Mouse (Mus musculus) limb, embryonic 10.5 days (tissue): ENCODE data around the gene Cdkal1. TPM values are rescaled to one million over a fixed set of nuclear protein-coding genes. Genes with fewer than 3 reads are reported as not detected.

Source experiments
- DNase-seq: peaks from one replicate; pipeline ENCODE4 v3.0.0-alpha.2; 2017; ENCODE audit warnings: low spot score
- H3K27ac ChIP-seq: fragments of 300-500 bp; sonication (generic); 2 replicates; pipeline ENCODE4 v1.5.1; 2016; ENCODE audit warnings: mild to moderate bottlenecking
- H3K27me3 ChIP-seq: fragments of 300-500 bp; sonication (generic); 2 replicates; pipeline ENCODE4 v1.6.1; 2016; ENCODE audit warnings: low read depth, mild to moderate bottlenecking; ENCODE audit not compliant: poor library complexity, severe bottlenecking
- H3K36me3 ChIP-seq: fragments of 300-500 bp; sonication (generic); 2 replicates; pipeline ENCODE4 v1.6.1; 2016; ENCODE audit warnings: mild to moderate bottlenecking, moderate library complexity
- H3K4me1 ChIP-seq: fragments of 300-500 bp; sonication (generic); 2 replicates; pipeline ENCODE4 v1.6.1; 2016
- H3K4me3 ChIP-seq: fragments of 300-500 bp; sonication (generic); 2 replicates; pipeline ENCODE4 v1.5.1; 2016; ENCODE audit warnings: mild to moderate bottlenecking, moderate library complexity
- H3K9me3 ChIP-seq: fragments of 300-500 bp; sonication (generic); replicated peaks from 2 replicates; pipeline ENCODE4 v1.6.1; 2016; ENCODE audit warnings: mild to moderate bottlenecking
- WGBS: fragments of 180-500 bp; shearing (Covaris S2); methylation state at CpG from one replicate; pipeline ENCODE4 v1.1.7; 2016; 5-methylcytosine and 5-hydroxymethylcytosine counted together
- polyA plus RNA-seq: library from polyadenylated mRNA; unstranded; fragments of >200 nt; fragmentation: Nextera tagmentation; extraction: Ambion mirVana; gene quantifications from 2 replicates; pipeline ENCODE4 v1.2.1, GENCODE M21; 2016

The Cdkal1 gene
- polyA plus RNA-seq, 1 experiment from 2014 or later: 34.8 TPM

DNA sequence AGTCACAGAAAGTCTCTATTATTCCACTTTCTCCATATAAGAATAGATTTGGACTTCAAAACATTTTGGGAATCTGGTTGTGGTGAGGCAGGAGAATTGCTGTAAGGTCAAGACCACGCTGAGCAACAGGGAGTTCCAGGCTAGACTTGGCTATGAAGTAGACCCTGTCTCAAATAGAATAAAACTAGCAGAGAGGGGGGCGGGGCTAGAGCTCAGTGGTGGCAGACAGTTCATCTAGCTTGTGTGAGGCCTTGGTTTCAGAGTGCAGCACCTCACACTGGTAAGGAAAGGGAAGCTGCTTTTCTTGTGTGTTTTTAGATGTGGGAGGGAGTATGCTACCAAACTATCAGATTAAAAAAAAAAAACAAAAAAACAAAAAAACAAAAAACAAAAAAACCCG is 694.0 kb downstream of the Cdkal1 start:
- no peak overlapping the region for H3K4me3 ChIP-seq
- H3K36me3 ChIP-seq: no peaks in the 10 kb centered on the region
- DNase-seq: no peak
- H3K4me1 ChIP-seq: peaks cover 13% of the 10 kb centered on the region
- H3K27me3 ChIP-seq: no peaks in the 10 kb centered on the region
- H3K9me3 ChIP-seq: no peaks in the 10 kb centered on the region
- 84% methylated on average over 3 of the region's 3 CpGs for WGBS
- H3K27ac ChIP-seq: no peak overlapping the region

DNA sequence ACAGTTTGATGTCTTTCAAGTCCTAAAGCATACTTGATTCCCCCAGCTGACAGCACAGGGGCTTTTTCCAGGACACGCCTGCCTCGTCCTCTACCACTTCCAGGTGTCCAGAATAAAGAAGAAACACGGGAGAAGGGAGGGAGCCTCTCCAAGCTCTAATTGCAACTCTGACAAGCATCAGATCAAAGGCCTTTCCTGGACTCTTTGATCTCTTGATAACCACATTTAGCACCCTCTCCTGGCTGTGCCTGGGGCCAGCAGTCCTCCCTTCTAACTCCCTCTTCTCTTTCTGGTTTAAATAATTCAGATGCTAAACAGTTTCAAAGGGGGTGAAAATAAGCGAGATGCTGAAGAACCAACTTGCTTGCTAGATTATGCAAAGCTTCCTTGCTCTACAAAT is 698.8 kb downstream of the Cdkal1 start:
- no peaks in the 10 kb centered on the region for H3K27me3 ChIP-seq
- H3K27ac ChIP-seq: no peak overlapping the region
- WGBS: 8% methylated on average over 4 of the region's 4 CpGs
- no peak for DNase-seq
- H3K4me1 ChIP-seq: peaks cover 8% of the 10 kb centered on the region
- no peaks in the 10 kb centered on the region for H3K9me3 ChIP-seq
- H3K4me3 ChIP-seq: no peak overlapping the region
- H3K36me3 ChIP-seq: no peaks in the 10 kb centered on the region

DNA sequence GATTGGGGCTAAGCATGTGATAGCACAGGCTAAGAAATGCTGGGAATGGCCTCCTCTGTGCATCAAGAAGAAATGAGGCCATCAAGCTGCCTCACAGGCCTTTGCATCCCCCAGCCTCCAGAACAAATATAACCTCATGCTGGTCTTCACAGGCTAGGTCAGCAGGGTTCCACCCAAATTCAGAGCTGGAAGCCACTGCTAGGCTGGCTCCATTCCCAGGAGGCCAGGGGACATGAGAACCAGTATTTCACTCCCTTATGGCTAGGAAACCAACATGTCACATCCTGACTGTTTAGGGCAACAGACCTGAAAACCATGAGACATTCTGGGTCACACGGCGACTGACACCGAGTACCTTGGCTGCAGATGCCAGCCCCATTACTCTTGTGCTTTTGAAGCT is 700.2 kb downstream of the Cdkal1 start:
- Histone ChIP-seq H3K4me3 (no peak overlapping the region), H3K27me3 (no peaks in the 10 kb centered on the region), H3K27ac (no peak overlapping the region), H3K36me3 (no peaks in the 10 kb centered on the region), H3K4me1 (peaks cover 8% of the 10 kb centered on the region), H3K9me3 (no peaks in the 10 kb centered on the region)
- WGBS: 80% methylated on average over 3 of the region's 3 CpGs
- DNase-seq: no peak

DNA sequence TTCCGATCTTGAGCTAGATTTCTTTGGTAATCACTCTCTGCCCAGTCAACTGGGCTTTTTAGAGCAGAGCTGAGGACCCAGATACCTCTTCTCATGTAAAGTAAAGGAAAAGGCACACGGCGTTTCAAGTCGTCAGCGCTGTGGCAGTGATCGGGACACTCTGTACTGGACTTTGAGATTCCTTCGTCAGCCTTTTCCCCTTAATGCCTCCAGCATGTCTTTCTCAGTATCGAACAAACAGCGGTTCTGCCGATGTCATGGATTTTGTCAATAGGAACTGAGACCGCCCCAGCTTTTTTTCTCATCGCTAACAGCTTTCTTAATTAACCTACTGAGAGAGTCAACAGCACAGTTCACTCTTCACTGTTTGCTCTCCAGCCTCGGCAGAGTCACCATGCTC is 705.4 kb downstream of the Cdkal1 start:
- H3K4me1 ChIP-seq: no peaks in the 10 kb centered on the region
- no peak overlapping the region for H3K27ac ChIP-seq
- H3K4me3 ChIP-seq: no peak overlapping the region
- no peaks in the 10 kb centered on the region for H3K9me3 ChIP-seq
- DNase-seq: no peak
- no peaks in the 10 kb centered on the region for H3K36me3 ChIP-seq
- 86% methylated on average over 13 of the region's 13 CpGs for WGBS
- H3K27me3 ChIP-seq: no peaks in the 10 kb centered on the region

DNA sequence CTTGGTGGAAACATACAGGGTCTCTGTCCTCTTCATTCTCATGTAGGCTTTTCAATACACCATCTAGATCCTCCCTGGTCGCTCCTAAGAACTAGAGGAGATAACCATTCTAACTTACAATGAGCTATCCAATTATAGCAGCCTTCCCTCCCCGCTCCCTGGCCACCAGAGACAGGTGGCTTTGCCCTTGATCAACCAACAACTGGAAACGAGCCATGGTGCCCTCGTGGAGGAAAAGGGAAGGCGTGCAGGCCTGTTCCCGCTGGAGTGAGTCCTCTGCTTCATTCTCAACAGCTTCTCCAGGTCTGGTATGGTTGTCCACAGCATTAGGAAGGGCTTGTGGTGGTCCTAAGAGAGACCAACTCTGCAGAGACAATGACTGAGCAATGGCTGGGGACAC is 706.1 kb downstream of the Cdkal1 start:
- no peaks in the 10 kb centered on the region for H3K36me3 ChIP-seq
- WGBS: 84% methylated on average over 6 of the region's 6 CpGs
- H3K4me1 ChIP-seq: no peaks in the 10 kb centered on the region

DNA sequence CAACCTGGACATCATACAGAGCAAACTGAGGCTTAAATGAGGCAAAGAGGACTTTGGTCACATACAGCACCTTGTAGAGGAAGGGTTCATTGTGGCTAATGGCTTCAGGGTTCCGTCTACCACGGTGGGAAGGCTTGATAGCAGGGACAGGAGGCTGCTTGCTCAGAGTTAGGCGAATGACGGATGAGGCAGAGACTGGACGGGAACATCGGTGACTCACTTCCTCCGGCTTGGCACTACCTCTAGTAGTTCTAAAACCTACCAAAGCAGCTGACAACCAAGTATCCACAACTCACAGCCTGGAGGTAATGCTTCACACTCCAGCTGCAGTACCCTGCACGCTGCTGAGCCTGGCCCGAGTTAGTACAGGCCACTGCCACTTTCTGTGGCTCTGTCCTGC is 706.9 kb downstream of the Cdkal1 start:
- H3K4me3 ChIP-seq: no peak overlapping the region
- H3K4me1 ChIP-seq: no peaks in the 10 kb centered on the region
- no peak overlapping the region for H3K27ac ChIP-seq
- 87% methylated on average over 9 of the region's 9 CpGs for WGBS
- H3K9me3 ChIP-seq: no peaks in the 10 kb centered on the region
- no peaks in the 10 kb centered on the region for H3K36me3 ChIP-seq
- no peaks in the 10 kb centered on the region for H3K27me3 ChIP-seq
- no peak for DNase-seq

More for the DNA sequence above, 706.1 kb downstream of the Cdkal1 start:
- Histone ChIP-seq H3K27ac (no peak overlapping the region), H3K27me3 (no peaks in the 10 kb centered on the region), H3K4me3 (no peak overlapping the region), H3K9me3 (no peaks in the 10 kb centered on the region)
- no peak for DNase-seq

Other genes starting within 250 kb of the Cdkal1 start
- 22.5 and 23.2 TPM in 2 replicates for gene E2f3, start 130.4 kb upstream of the Cdkal1 start, polyA plus RNA-seq